Mouse (Mus musculus) embryonic facial prominence, embryonic 11.5 days (tissue): ENCODE results near the gene Gse1. TPM values are rescaled to one million over a fixed set of nuclear protein-coding genes. Genes with fewer than 3 reads are reported as not detected.
A peak's percentile ranks its signal among the peaks of the same experiment; 100 is the strongest.

ENCODE experiments used
- ATAC-seq: fragments of 200-750 bp; cut with Nextera tagmentation; replicated peaks from 2 replicates; pipeline ENCODE4 v1.8.0; 2017; ENCODE audit warnings: low read depth; ENCODE audit not compliant: insufficient number of reproducible peaks, low FRiP score, low TSS enrichment
- DNase-seq: peaks from one replicate; pipeline ENCODE4 v3.0.0-alpha.2; 2015; ENCODE audit warnings: low spot score
- H3K27ac ChIP-seq: fragments of 300-500 bp; sonication (generic); replicated peaks from 2 replicates; pipeline ENCODE4 v1.5.1; 2014; ENCODE audit warnings: mild to moderate bottlenecking, low read depth, low read length, control low read depth
- H3K27me3 ChIP-seq: fragments of 300-500 bp; sonication (generic); 2 replicates; pipeline ENCODE4 v1.6.1; 2014; ENCODE audit warnings: mild to moderate bottlenecking, low read length, moderate library complexity, mixed read lengths; ENCODE audit not compliant: control insufficient read depth, insufficient read depth
- H3K36me3 ChIP-seq: fragments of 300-500 bp; sonication (generic); replicated peaks from 2 replicates; pipeline ENCODE4 v1.6.1; 2014; ENCODE audit warnings: low read depth, mild to moderate bottlenecking, low read length, moderate library complexity, mixed read lengths; ENCODE audit not compliant: control insufficient read depth, insufficient read depth
- H3K4me1 ChIP-seq: fragments of 300-500 bp; sonication (generic); 2 replicates; pipeline ENCODE4 v1.6.1; 2014; ENCODE audit warnings: low read length, mixed read lengths; ENCODE audit not compliant: control insufficient read depth, insufficient read depth
- H3K4me2 ChIP-seq: fragments of 300-500 bp; sonication (generic); 2 replicates; pipeline ENCODE4 v1.6.1; 2014; ENCODE audit warnings: low read depth, mild to moderate bottlenecking, control low read depth, low read length, moderate library complexity
- H3K4me3 ChIP-seq: fragments of 300-500 bp; sonication (generic); 2 replicates; pipeline ENCODE4 v1.5.1; 2014; ENCODE audit warnings: low read depth, low read length, control low read depth
- H3K9ac ChIP-seq: fragments of 300-500 bp; sonication (generic); replicated peaks from 2 replicates; pipeline ENCODE4 v1.6.1; 2014; ENCODE audit warnings: mild to moderate bottlenecking, control low read depth, low read length
- H3K9me3 ChIP-seq: fragments of 300-500 bp; sonication (generic); replicated peaks from 2 replicates; pipeline ENCODE4 v1.6.1; 2016; ENCODE audit warnings: mild to moderate bottlenecking, low read length, inconsistent platforms, mixed read lengths; ENCODE audit not compliant: control insufficient read depth
- WGBS: fragments of 180-500 bp; shearing (Covaris S2); extraction: QIAGEN DNeasy Blood & Tissue Kit; methylation state at CpG from one replicate; pipeline ENCODE4 v1.1.7; 2014; 5-methylcytosine and 5-hydroxymethylcytosine counted together
- polyA plus RNA-seq: library from polyadenylated mRNA; unstranded; fragments of >200 nt; fragmentation: Nextera tagmentation; extraction: Ambion mirVana; gene quantifications from 2 replicates; pipeline ENCODE4 v1.2.1, GENCODE M21; 2014

The Gse1 gene
- polyA plus RNA-seq, 1 experiment from 2014 or later: 8.1 TPM

GRCm38 (mm10) chr8:120553441-120554123 lies 325.3 kb downstream of the Gse1 start:
- H3K9ac ChIP-seq: no peak overlapping the region
- no peaks in the 10 kb centered on the region for H3K27me3 ChIP-seq
- peaks cover 51% of the 10 kb centered on the region for H3K4me1 ChIP-seq
- 86% methylated on average over 24 of the region's 24 CpGs for WGBS
- H3K36me3 ChIP-seq: no peaks in the 10 kb centered on the region
- H3K27ac ChIP-seq: no peak overlapping the region
- H3K4me2 ChIP-seq: no peak overlapping the region
- DNase-seq: no peak
- ATAC-seq: no peak
- no peak overlapping the region for H3K4me3 ChIP-seq
- H3K9me3 ChIP-seq: no peaks in the 10 kb centered on the region

DNA sequence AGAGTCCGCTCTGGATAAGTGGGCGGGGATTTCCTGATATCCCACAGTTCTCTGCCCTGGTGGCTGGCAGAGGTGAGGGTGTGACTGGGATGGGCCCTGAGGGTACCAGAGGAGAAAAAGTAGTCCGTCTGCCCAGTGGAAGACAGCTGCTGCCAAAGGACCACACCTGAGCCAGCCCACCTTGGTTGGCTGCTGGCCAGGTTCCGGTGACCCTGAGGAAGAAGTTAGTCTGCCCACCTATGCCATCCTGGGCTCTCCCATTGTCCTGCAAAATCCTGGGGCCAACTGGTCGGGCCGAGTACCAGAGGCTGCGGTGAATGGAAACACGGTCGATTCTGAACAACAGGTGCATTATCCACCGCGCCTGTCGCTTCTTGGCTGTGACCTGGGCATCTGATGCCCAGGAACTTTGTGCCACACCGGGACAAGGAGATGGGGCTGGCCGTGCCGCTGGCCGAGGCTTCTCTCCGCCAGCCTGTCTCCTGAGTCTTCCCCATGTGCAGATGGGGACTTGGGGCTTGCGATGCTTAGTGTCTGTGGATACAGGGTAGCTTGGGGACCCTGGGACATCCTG lies 326.3 kb downstream of the Gse1 start:
- H3K9ac ChIP-seq: no peak overlapping the region
- H3K27me3 ChIP-seq: no peaks in the 10 kb centered on the region
- H3K9me3 ChIP-seq: no peaks in the 10 kb centered on the region
- no peak overlapping the region for H3K27ac ChIP-seq
- H3K4me2 ChIP-seq: no peak overlapping the region
- H3K4me3 ChIP-seq: no peak overlapping the region
- ATAC-seq (no peak), DNase-seq (no peak)
- no peaks in the 10 kb centered on the region for H3K36me3 ChIP-seq
- WGBS: 86% methylated on average over 18 of the region's 18 CpGs
- H3K4me1 ChIP-seq: peaks cover 48% of the 10 kb centered on the region

DNA sequence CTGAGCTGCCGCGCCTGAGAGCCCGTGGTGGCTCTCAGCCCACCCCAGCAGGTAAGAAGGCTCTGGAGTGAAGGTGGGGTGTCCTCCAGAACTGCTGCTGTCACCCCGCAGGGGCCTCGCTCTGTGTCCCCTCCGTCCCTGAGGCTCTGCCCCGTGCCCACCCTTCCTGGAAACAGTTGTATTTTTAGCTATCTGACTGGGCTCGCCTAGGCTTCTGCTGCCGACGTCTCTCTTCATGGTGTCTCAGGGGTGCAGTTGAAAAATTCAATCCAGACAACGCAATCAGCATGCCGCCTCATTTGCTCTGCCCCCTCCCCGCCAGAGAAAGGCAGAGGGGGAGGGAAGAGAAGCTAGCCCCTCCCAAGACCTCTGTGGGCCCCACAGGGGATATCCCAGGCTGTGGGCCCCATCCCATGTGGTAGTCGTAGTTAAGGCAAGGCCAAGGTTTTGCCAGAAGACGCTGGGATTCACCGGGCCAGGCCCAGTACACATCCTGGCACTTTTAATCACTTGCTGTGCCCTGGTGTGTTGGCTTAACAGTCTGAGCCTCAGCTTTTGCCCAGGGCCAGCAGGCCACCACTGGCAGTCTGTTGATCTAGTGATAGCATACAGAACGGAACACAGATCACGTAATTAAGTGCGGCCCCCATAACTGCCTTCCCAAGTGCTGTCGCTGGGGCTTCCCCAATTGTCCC lies 328.1 kb downstream of the Gse1 start:
- H3K9me3 ChIP-seq: no peaks in the 10 kb centered on the region
- no peaks in the 10 kb centered on the region for H3K27me3 ChIP-seq
- H3K4me1 ChIP-seq: peaks cover 42% of the 10 kb centered on the region
- H3K9ac ChIP-seq: peak overlapping the region; percentile 37; the same call in 1 of the 2 replicates
- DNase-seq: peak; percentile 50
- H3K27ac ChIP-seq: peak overlapping the region; percentile 59; the same call in 1 of the 2 replicates
- H3K4me3 ChIP-seq: no peak overlapping the region
- H3K4me2 ChIP-seq: peak overlapping the region; percentile 13; the same call in 1 of the 2 replicates
- ATAC-seq: no peak
- H3K36me3 ChIP-seq: no peaks in the 10 kb centered on the region
- WGBS: 43% methylated on average over 20 of the region's 20 CpGs

DNA sequence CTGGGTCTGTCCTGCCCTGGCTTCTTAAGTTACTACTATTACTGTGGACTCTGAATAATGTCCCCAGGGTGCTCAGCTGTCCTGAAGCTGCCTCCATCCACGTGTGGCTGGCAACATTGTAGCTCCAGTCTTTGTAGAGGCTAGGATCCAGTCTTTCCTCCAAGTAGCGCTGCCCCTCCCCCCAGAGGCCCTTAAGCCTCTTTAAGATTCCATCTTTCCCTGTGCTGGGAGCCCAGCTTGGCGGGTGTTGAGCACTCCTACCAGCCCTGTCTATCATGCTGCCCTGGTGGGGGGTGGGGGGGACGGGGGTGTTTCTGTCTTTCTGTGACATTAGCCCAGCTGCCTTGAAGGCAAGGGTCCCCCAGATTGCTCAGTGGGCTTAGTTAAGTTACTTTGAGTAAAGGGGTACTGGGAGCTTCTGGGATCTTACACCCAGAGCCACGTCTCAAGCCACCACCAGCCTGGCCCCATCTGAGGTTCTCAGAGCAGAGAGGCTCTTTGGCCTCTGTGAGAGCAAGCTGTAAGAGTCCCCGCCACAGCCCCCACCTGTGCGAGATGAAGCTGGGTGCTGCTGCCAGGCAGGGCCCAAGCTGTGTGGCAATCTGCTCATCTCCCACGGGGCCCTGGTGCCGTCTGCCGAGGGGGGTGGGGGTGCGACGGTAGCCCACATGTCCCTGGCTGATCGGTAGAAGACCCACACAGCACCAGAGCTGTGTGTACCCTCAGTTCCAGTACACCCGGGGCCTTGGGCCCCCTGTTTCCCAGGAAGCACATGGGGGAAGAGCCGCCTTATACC lies 329.1 kb downstream of the Gse1 start:
- WGBS: 57% methylated on average over 15 of the region's 15 CpGs
- Histone ChIP-seq H3K4me3 (no peak overlapping the region), H3K4me2 (peak overlapping the region; percentile 16; the same call in 1 of the 2 replicates), H3K27me3 (no peaks in the 10 kb centered on the region), H3K4me1 (peaks cover 41% of the 10 kb centered on the region), H3K9ac (peak overlapping the region; percentile 5; the same call in 1 of the 2 replicates), H3K9me3 (no peaks in the 10 kb centered on the region), H3K36me3 (no peaks in the 10 kb centered on the region), H3K27ac (0 out of 2 replicates have a peak overlapping the region, but pooled peaks have one; percentile 59)
- ATAC-seq (no peak), DNase-seq (peak; percentile 66)

DNA sequence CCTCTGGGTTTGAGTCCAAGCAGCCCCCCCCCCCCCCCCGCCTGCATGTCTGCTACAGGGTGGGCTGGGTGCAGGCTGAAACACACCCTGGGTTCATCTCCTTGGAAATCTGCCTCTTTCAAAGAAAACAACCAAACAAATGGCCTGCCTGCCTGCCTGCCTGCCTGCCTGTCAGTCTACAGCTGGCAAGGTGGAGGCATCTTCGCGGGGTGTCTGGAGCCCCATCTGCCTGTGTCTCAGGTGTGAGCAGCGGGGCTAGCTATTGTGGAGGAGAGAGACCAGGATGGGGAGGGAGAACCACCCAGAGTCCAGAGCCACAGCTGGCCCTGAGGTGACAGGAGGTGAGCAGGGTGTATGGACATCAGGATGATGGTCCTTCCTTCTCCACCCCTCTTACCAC lies 329.9 kb downstream of the Gse1 start:
- ATAC-seq: no peak
- Histone ChIP-seq H3K9me3 (no peaks in the 10 kb centered on the region), H3K27me3 (no peaks in the 10 kb centered on the region), H3K4me3 (no peak overlapping the region), H3K4me1 (peaks cover 49% of the 10 kb centered on the region), H3K36me3 (no peaks in the 10 kb centered on the region), H3K4me2 (no peak overlapping the region), H3K27ac (no peak overlapping the region), H3K9ac (no peak overlapping the region)
- WGBS: 77% methylated on average over 4 of the region's 4 CpGs
- DNase-seq: no peak

DNA sequence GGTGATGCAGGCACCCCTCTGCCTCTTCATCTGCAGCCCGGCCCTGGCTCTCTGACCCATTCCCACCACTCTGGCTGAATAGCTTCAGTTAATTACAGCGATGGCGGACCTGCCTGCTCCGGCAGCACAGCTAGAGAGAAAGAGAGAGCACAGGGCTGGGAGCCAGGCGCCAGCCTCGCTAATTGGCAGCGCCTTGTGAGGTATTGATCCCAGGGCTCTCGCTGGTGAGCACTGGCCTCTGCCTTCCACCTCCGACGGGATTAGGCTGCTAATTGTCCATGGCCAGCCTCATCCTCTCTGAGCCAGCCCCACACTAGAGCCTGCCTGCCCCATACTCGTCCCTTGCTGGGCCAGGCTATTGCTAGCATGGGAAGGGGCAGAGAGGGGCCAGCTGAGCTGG lies 331.4 kb downstream of the Gse1 start:
- Histone ChIP-seq H3K4me2 (no peak overlapping the region), H3K4me1 (peaks cover 61% of the 10 kb centered on the region), H3K9ac (no peak overlapping the region), H3K27ac (peak overlapping the region; percentile 47; the same call in 1 of the 2 replicates), H3K27me3 (no peaks in the 10 kb centered on the region), H3K36me3 (no peaks in the 10 kb centered on the region), H3K9me3 (no peaks in the 10 kb centered on the region), H3K4me3 (no peak overlapping the region)
- DNase-seq: no peak
- ATAC-seq: no peak
- WGBS: 13% methylated on average over 11 of the region's 11 CpGs

- ATAC-seq (no peak), DNase-seq (no peak)
- H3K27ac ChIP-seq: no peak overlapping the region
- H3K27me3 ChIP-seq: no peaks in the 10 kb centered on the region
- no peaks in the 10 kb centered on the region for H3K36me3 ChIP-seq
- WGBS: 76% methylated on average over 5 of the region's 5 CpGs
- H3K4me3 ChIP-seq: no peak overlapping the region
- no peak overlapping the region for H3K4me2 ChIP-seq
- no peak overlapping the region for H3K9ac ChIP-seq
- no peaks in the 10 kb centered on the region for H3K9me3 ChIP-seq
- H3K4me1 ChIP-seq: peaks cover 68% of the 10 kb centered on the region
Measured at GRCm38 (mm10) chr8:120560535-120560934, 332.3 kb downstream of the Gse1 start.
